Mouse (Mus musculus): ENCODE results near the gene Slc30a4. TPM values are rescaled to one million over a fixed set of nuclear protein-coding genes. Genes with fewer than 3 reads are reported as not detected.

Gene Slc30a4
- total RNA-seq, 2 experiments from 2014 or later: 29.2 to 30.1 TPM

Small RNA genes lying within 50 kb of the gene (microRNA-seq; reads per million reads assigned to microRNA genes)
- gene Mir147: 2.0 to 3.1 reads per million in 2 experiments

Other genes starting within 250 kb of the Slc30a4 start
- gene Gm14085, start 217.7 kb downstream of the Slc30a4 start, total RNA-seq (2021): not detected
- gene Gatm, start 91.4 kb downstream of the Slc30a4 start, total RNA-seq (2021): 10 to 100 TPM; 85.0 TPM
- gene AA467197, start 65.7 kb downstream of the Slc30a4 start, total RNA-seq (2021): under 1 TPM in 1 of 2 experiments, not detected in 1; 0.59 TPM
- 10 to 100 TPM; 19.4 to 19.9 TPM for gene Bloc1s6, start 35.8 kb upstream of the Slc30a4 start, total RNA-seq (2021)
- 1 to 10 TPM; 4.8 to 6.2 TPM for gene Sqor, start 62.6 kb upstream of the Slc30a4 start, total RNA-seq (2021)